Mouse (Mus musculus) cortical plate, adult 2 months (tissue): ENCODE data around the gene Rnf113a1. TPM values are rescaled to one million over a fixed set of nuclear protein-coding genes. Genes with fewer than 3 reads are reported as not detected.
A peak's percentile ranks its signal among the peaks of the same experiment; 100 is the strongest.
"Not testable (repeated sequence)": the region's sequence is repeated elsewhere in the genome, so short reads cannot be mapped to it uniquely, and the experiment has no call there.

Source experiments
- H3K27ac ChIP-seq: fragments of 200-500 bp; 2 replicates; pipeline ENCODE4 v1.5.1; 2012; ENCODE audit warnings: low read length, control low read depth, inconsistent platforms; ENCODE audit not compliant: insufficient read depth
- H3K4me1 ChIP-seq: fragments of 200-500 bp; 2 replicates; pipeline ENCODE4 v1.6.1; 2011; ENCODE audit warnings: low read length; ENCODE audit not compliant: control insufficient read depth, insufficient read depth
- H3K4me3 ChIP-seq: fragments of 200-500 bp; 2 replicates; pipeline ENCODE4 v1.5.1; 2011; ENCODE audit warnings: mild to moderate bottlenecking, low read length, control low read depth; ENCODE audit not compliant: insufficient read depth
- CTCF ChIP-seq: fragments of 200-500 bp; IDR thresholded peaks from 2 replicates; pipeline ENCODE4 v1.5.1; 2011; ENCODE audit warnings: mild to moderate bottlenecking, control low read depth, low read length; ENCODE audit not compliant: insufficient read depth; ENCODE audit errors: extremely low read depth
- POLR2A ChIP-seq: fragments of 200-500 bp; IDR thresholded peaks from 2 replicates; pipeline ENCODE4 v1.6.1; 2011; ENCODE audit warnings: mild to moderate bottlenecking, low read length, control low read depth; ENCODE audit not compliant: insufficient read depth; ENCODE audit errors: extremely low read depth
- polyA plus RNA-seq: library from polyadenylated mRNA; depleted of rRNA; stranded (reverse); fragments of >200 nt; gene quantifications from 2 replicates; pipeline ENCODE4 v1.2.3, GENCODE M21; 2012; rRNA removed

Gene Rnf113a1
- 7.8 and 8.1 TPM in 2 replicates for polyA plus RNA-seq

DNA sequence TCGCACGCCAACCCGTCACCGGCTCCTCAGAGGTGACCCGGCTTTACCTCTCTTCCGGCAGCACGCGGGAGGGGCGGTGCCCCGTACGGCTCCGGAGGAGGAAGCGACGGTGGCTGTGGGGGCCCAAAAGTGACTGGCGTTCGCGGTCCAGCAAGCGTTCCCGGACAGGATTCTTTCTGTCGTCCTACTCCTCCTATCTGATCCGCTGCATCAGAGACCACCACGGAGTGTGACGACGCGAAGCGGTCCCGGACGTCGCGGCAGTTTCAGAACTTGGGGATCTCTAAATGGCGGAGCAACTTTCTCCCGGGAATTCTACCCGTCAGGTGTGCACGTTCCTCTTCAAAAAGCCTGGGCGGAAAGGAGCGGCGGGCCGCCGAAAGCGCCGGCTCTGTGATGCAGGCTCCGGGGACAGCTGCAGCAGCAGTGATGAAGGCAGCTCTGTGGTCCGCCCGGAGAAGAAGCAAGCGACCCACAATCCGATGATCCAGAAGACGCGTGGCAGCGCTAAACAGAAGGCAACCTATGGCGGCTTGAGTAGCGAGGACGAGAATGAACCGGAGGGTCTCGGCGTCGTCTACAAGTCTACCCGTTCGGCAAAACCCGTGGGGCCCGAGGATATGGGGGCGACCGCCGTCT lies at the start of gene Rnf113a1, which contains the start of gene Ndufa1:
Gene Rnf113a1 (plus strand): TSS at position 141 of the 639 bp plus-strand sequence.
Gene Ndufa1 (minus strand): TSS at position 59 of the 639 bp plus-strand sequence.
- TF ChIP-seq POLR2A: no peak
- no peak for TF ChIP-seq CTCF
- Histone ChIP-seq H3K4me1 (no peaks in the 10 kb centered on the region; the same call in 1 of the 2 replicates), H3K27ac (peak within 1 kb of the TSS; percentile 54), H3K4me3 (peak within 1 kb of the TSS; percentile 76)

DNA sequence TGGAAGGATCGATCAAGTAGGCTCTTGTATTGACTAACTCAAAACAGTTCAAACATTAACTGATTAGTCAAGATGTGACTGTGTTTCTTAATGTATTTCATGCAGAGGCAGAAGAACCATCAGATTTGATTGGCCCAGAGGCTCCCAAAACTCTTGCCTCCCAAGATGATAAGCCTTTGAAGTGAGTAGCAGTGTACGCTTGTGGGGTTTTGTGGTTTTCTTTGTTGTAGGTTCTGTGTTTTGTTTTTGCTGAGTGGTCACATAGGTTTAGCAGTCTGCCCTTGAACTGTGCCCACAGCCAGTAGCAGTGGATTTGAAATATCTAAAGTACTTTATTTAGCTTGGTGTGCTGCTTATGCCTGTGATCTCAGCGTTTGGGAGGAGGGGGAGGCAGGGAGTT lies 49.3 kb upstream of the Rnf113a1 start:
- Histone ChIP-seq H3K27ac (no peak overlapping the region), H3K4me1 (no peaks in the 10 kb centered on the region), H3K4me3 (no peak overlapping the region)
- TF ChIP-seq POLR2A (no peak), CTCF (no peak)

DNA sequence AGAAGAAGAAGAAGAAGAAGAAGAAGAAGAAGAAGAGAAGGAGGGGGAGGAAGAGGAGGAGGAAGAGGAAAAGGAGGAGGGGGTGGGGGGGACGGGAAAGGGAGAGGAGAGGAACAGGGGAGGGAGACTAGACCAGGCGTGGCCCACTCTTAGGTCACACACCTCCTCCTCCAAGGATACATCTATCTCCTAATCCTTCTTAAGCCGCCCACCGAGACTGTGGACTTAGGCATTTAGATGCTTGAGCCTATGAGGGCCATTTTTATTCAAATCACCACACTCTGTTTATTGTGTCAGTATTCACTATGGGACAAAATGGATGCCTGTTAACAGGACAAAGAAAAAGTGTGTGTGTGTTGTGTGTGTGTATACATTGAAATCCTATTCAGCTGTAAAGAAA lies 46.5 kb upstream of the Rnf113a1 start:
- H3K4me3 ChIP-seq, H3K4me1 ChIP-seq, H3K27ac ChIP-seq: not testable (repeated sequence)

DNA sequence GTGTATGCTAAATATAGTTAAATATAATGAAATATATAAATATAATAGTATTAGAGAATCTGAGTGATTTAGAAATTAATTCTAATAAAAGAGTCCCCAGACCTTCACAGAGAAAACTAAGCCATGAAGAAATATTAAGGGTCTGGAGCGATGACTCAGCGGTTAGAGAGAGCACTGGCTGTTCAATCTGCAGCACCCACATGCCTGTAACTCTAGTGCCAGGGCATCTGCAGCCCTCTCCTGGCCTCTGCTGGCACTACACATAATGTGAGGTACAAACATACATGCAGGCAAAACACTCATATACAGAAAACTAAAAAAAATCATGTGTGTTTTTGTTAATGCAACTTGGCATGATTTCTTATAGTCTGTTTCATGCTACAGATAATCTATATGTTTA lies 46.1 kb upstream of the Rnf113a1 start:
- H3K4me3 ChIP-seq: no peak overlapping the region
- no peaks in the 10 kb centered on the region for H3K4me1 ChIP-seq
- H3K27ac ChIP-seq: no peak overlapping the region
- TF ChIP-seq CTCF: no peak
- TF ChIP-seq POLR2A: no peak

DNA sequence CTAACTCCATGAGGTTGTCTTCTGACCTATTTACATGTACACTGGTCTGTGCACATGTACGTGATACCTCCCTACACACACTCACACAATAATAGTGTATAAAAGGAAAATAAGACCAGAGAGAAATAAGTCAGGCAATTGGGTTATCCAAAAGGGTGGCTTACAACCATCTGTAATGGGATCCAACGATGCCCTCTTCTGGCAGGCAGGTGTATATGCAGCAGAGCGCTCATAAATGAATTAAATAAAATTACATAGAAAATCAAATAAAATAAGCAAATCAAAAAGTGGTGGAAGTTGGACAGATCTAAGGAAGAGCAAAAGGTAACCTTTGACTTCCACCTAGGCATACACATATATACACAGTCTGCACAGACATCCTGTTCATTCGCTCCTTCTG lies 33.2 kb upstream of the Rnf113a1 start:
- no peak overlapping the region for H3K4me3 ChIP-seq
- 0 out of 2 replicates have a peak, but pooled peaks have one; percentile 12 for TF ChIP-seq CTCF
- TF ChIP-seq POLR2A: no peak
- H3K27ac ChIP-seq: no peak overlapping the region
- no peaks in the 10 kb centered on the region for H3K4me1 ChIP-seq

DNA sequence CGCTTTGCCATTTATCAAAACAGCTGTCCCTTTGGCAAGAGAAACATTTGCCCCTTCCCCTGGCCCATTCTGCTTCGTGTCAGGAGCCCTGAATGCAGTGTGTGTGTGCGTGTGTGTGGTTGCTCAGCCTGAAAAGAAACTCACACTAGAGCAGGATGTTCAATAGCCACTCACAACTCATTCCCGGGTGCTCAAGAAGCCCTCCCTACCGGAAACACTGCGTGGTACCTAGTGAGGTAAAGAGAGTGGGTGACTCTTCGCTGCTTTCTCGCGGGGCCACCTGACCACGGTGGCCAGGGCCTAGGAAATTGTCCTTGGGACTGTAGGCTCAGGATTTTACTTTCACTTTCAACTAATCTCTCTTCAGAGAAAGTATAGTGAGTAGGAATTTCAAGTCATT lies 29.9 kb upstream of the Rnf113a1 start:
- Histone ChIP-seq H3K27ac (no peak overlapping the region), H3K4me3 (no peak overlapping the region), H3K4me1 (no peaks in the 10 kb centered on the region)
- no peak for TF ChIP-seq CTCF
- no peak for TF ChIP-seq POLR2A

DNA sequence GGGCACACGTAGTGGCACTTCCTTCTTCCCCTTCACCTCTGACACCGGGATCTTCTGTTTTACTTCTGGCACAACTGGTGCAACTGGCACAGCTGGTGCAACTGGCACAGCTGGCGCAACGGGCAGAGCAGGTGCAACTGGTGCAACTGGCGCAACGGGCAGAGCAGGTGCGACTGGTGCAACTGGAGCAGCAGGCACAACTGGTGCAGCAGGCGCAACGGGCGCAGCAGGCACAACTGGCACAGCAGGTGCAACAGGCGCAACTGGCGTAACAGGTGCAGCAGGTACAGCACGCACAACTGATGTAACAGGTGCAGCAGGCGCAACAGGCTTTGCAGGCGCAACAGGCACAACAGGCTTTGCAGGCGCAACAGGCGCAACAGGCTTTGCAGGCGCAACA lies 27.9 kb upstream of the Rnf113a1 start:
- TF ChIP-seq POLR2A (no peak), CTCF (no peak)
- Histone ChIP-seq H3K27ac (no peak overlapping the region), H3K4me3 (no peak overlapping the region), H3K4me1 (no peaks in the 10 kb centered on the region)

DNA sequence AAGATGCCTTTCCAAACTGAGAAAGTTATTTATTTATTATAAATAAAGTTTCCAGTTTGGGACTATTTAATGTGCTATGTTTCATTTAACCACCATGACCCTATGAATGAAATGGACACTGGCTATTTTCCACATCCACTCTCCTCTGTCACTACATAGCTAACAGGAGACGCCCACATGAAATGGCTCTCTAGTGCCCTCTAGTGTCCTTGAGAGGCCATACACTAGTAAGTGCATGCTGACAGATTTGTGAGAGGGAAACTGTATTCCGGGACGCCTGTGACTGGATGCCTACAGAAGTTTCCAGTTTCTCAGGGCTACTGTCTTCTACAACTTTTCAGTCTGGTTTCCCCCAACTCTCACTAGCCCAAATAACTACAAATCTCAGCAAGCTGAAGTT lies 24.0 kb upstream of the Rnf113a1 start:
- Histone ChIP-seq H3K4me3 (no peak overlapping the region), H3K4me1 (no peaks in the 10 kb centered on the region), H3K27ac (no peak overlapping the region)
- TF ChIP-seq POLR2A: no peak
- TF ChIP-seq CTCF: peak; percentile 54

DNA sequence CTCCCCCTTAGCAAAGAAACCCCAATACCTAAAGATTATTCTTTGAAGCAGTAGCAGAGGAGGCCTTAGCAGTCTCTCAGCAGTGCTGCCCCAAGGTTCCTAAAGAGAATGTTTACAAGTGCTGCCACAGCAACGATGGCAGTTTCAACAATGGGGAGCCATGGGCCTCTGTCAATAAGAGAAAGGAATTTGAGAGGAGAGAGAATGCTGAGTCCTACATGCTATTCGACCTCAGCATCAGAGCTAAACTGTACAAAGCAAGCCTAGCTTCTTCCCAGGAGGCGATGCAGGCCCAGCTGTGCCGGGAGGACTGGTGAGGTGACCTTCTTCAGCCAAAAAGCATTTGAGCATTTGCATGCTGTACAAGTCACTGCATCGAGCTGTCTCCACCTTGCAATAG lies 22.3 kb upstream of the Rnf113a1 start, which contains the start of gene Akap14:
Gene Akap14 (minus strand): TSS at position 101 of the 400 bp plus-strand sequence.
- H3K27ac ChIP-seq: no peak within 1 kb of the TSS
- H3K4me3 ChIP-seq: no peak within 1 kb of the TSS
- TF ChIP-seq CTCF (no peak), POLR2A (no peak)
- no peaks in the 10 kb centered on the region for H3K4me1 ChIP-seq

DNA sequence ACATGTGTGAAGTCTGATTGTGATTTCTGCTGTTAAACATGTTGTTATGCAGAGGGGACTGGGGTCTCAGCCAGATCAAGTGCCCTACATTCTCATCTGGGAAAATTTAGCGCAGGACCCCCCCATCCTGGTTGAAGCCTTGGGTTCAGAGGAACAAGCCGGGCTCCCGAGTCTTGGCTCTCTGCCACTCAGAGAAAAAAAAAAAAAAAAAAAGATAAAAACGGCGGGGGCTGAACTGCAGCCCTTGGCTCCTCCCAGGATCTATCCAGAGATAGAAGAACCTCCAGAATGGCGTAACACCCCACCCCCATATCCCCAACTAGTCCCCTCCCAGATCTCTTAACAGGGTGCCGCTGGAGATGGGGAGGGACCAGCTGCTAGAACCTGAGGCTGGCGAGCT lies 6.6 kb upstream of the Rnf113a1 start:
- not testable (repeated sequence) for H3K27ac ChIP-seq, H3K4me3 ChIP-seq, H3K4me1 ChIP-seq
